11 mouse cellular contexts compared by ENCODE assay signal in genomic region chr4:89040856-89041255, GRCm38 (mm10).
DNase-seq lines count a peak whose midpoint lies in the region; ATAC-seq lines count a peak whose summit lies in the region.
"Had no signal": no experiment of that assay in that cellular context is flagged by ENCODE, and none has a peak within 500 bp of the region (broad histone marks: within the 10 kb centered on the region; RNA-seq: fewer than 3 reads in every experiment).

No protein-coding gene starts in this region.

- no peak overlapping the region for H3K27ac ChIP-seq in hindbrain, embryonic 10.5 days
- H3K27ac ChIP-seq in hindbrain, embryonic 14.5 days = no peak overlapping the region
- H3K27ac ChIP-seq: heart, embryonic 15.5 days; limb, embryonic 13.5 days; midbrain, embryonic 12.5 days had no signal

- H3K9me3 ChIP-seq in hindbrain, embryonic 10.5 days = no peaks in the 10 kb centered on the region
- H3K9me3 ChIP-seq in hindbrain, embryonic 14.5 days (ENCODE audit: control insufficient read depth, low read length) = no peaks in the 10 kb centered on the region
- H3K9me3 ChIP-seq: heart, embryonic 15.5 days; limb, embryonic 13.5 days; midbrain, embryonic 12.5 days had no signal

- no peak for ATAC-seq in hindbrain, embryonic 14.5 days (ENCODE audit: low FRiP score)

- H3K4me3 ChIP-seq in hindbrain, embryonic 10.5 days = no peak overlapping the region
- no peak overlapping the region for H3K4me3 ChIP-seq in hindbrain, embryonic 14.5 days (replicated peaks; ENCODE audit: low read length)
- H3K4me3 ChIP-seq: heart, embryonic 15.5 days; limb, embryonic 13.5 days; midbrain, embryonic 12.5 days had no signal

- peaks cover 7% of the 10 kb centered on the region for H3K4me1 ChIP-seq in hindbrain, embryonic 10.5 days (replicated peaks)
- no peaks in the 10 kb centered on the region for H3K4me1 ChIP-seq in hindbrain, embryonic 14.5 days (replicated peaks; ENCODE audit: control insufficient read depth, insufficient read depth, low read length)
- H3K4me1 ChIP-seq: limb, embryonic 13.5 days; midbrain, embryonic 12.5 days had no signal

- no peaks in the 10 kb centered on the region for H3K27me3 ChIP-seq in hindbrain, embryonic 10.5 days (ENCODE audit: insufficient read depth, poor library complexity, severe bottlenecking)
- no peaks in the 10 kb centered on the region for H3K27me3 ChIP-seq in hindbrain, embryonic 14.5 days (ENCODE audit: control insufficient read depth, insufficient read depth, low read length)
- H3K27me3 ChIP-seq: heart, embryonic 15.5 days; limb, embryonic 13.5 days; midbrain, embryonic 12.5 days had no signal

- no peaks in the 10 kb centered on the region for H3K36me3 ChIP-seq in hindbrain, embryonic 10.5 days
- no peaks in the 10 kb centered on the region for H3K36me3 ChIP-seq in hindbrain, embryonic 14.5 days (replicated peaks; ENCODE audit: control insufficient read depth, insufficient read depth)
- H3K36me3 ChIP-seq: heart, embryonic 15.5 days; limb, embryonic 13.5 days; midbrain, embryonic 12.5 days had no signal

- no peak overlapping the region for H3K9ac ChIP-seq in hindbrain, embryonic 14.5 days
- H3K9ac ChIP-seq: heart, embryonic 15.5 days; limb, embryonic 13.5 days; midbrain, embryonic 12.5 days had no signal

- H3K4me2 ChIP-seq in hindbrain, embryonic 14.5 days (replicated peaks) = no peak overlapping the region
- H3K4me2 ChIP-seq: heart, embryonic 15.5 days; limb, embryonic 13.5 days; midbrain, embryonic 12.5 days had no signal

- WGBS in hindbrain, embryonic 10.5 days = 46% methylated on average over 5 of the region's 5 CpGs
- 51% methylated on average over 5 of the region's 5 CpGs for WGBS in hindbrain, embryonic 14.5 days

- peak; percentile 2 for DNase-seq in hindbrain, embryonic 10.5 days (ENCODE audit: low spot score)
- DNase-seq in hindbrain, embryonic 14.5 days (ENCODE audit: low spot score) = no peak
- peak; percentile 4 for DNase-seq in brain, embryonic 18.5 days (ENCODE audit: low read depth, low spot score)
- DNase-seq in gastrocnemius, postnatal 25 days = peak; percentile 29
- peak; percentile 14 to 23 for DNase-seq in layer of hippocampus, postnatal 36 days
- DNase-seq in B cell, adult 2 months = no peak
- DNase-seq in yolk sac, embryonic 10.5 days (ENCODE audit: low spot score) = no peak
- no peak for DNase-seq in lung, postnatal 10 days

Comparison
In these comparisons a context has a peak if more than half of its experiments do, and no peak if none do; other contexts are left out.
1. DNase-seq: peak in hindbrain, embryonic 10.5 days (single experiment), brain, embryonic 18.5 days (single experiment), gastrocnemius, postnatal 25 days (single experiment) and layer of hippocampus, postnatal 36 days (2 of 2); none in hindbrain, embryonic 14.5 days (single experiment), B cell, adult 2 months (0 of 2), yolk sac, embryonic 10.5 days (single experiment) and lung, postnatal 10 days (single experiment).